Mouse (Mus musculus) hindbrain, embryonic 11.5 days (tissue): ENCODE data around the gene Rapgef2. TPM values are rescaled to one million over a fixed set of nuclear protein-coding genes. Genes with fewer than 3 reads are reported as not detected.

ENCODE experiments used
- ATAC-seq: fragments of 200-750 bp; cut with Nextera tagmentation; 2 replicates; pipeline ENCODE4 v1.8.0; 2017; ENCODE audit warnings: mild to moderate bottlenecking, moderate TSS enrichment, moderate library complexity; ENCODE audit not compliant: low FRiP score
- DNase-seq: peaks from one replicate; pipeline ENCODE4 v3.0.0-alpha.2; 2015; ENCODE audit warnings: low spot score
- H3K27ac ChIP-seq: fragments of 300-500 bp; sonication (generic); 2 replicates; pipeline ENCODE4 v1.5.1; 2014; ENCODE audit warnings: mild to moderate bottlenecking, low read depth, low read length
- H3K27me3 ChIP-seq: fragments of 300-500 bp; sonication (generic); 2 replicates; pipeline ENCODE4 v1.6.1; 2014; ENCODE audit warnings: mild to moderate bottlenecking, low read length, moderate library complexity, mixed read lengths; ENCODE audit not compliant: control insufficient read depth, insufficient read depth
- H3K36me3 ChIP-seq: fragments of 300-500 bp; sonication (generic); 2 replicates; pipeline ENCODE4 v1.6.1; 2014; ENCODE audit warnings: mild to moderate bottlenecking, low read length, moderate library complexity, mixed read lengths; ENCODE audit not compliant: control insufficient read depth, insufficient read depth
- H3K4me1 ChIP-seq: fragments of 300-500 bp; sonication (generic); replicated peaks from 2 replicates; pipeline ENCODE4 v1.6.1; 2014; ENCODE audit warnings: low read length, mixed read lengths; ENCODE audit not compliant: control insufficient read depth, insufficient read depth
- H3K4me2 ChIP-seq: fragments of 300-500 bp; sonication (generic); replicated peaks from 2 replicates; pipeline ENCODE4 v1.6.1; 2014; ENCODE audit warnings: mild to moderate bottlenecking, low read depth, low read length
- H3K4me3 ChIP-seq: fragments of 300-500 bp; sonication (generic); 2 replicates; pipeline ENCODE4 v1.5.1; 2014; ENCODE audit warnings: low read depth, low read length
- H3K9ac ChIP-seq: fragments of 300-500 bp; sonication (generic); 2 replicates; pipeline ENCODE4 v1.6.1; 2014; ENCODE audit warnings: low read depth, low read length
- H3K9me3 ChIP-seq: fragments of 300-500 bp; sonication (generic); 2 replicates; pipeline ENCODE4 v1.6.1; 2016; ENCODE audit warnings: low read length; ENCODE audit not compliant: control insufficient read depth
- WGBS: fragments of 180-500 bp; shearing (Covaris S2); extraction: QIAGEN DNeasy Blood & Tissue Kit; methylation state at CpG from one replicate; pipeline ENCODE4 v1.1.7; 2014; 5-methylcytosine and 5-hydroxymethylcytosine counted together
- polyA plus RNA-seq: library from polyadenylated mRNA; unstranded; fragments of >200 nt; fragmentation: Nextera tagmentation; extraction: Ambion mirVana; gene quantifications from 2 replicates; pipeline ENCODE4 v1.2.1, GENCODE M21; 2014

The Rapgef2 gene
- polyA plus RNA-seq, 1 experiment from 2014 or later: 8.1 TPM

DNA sequence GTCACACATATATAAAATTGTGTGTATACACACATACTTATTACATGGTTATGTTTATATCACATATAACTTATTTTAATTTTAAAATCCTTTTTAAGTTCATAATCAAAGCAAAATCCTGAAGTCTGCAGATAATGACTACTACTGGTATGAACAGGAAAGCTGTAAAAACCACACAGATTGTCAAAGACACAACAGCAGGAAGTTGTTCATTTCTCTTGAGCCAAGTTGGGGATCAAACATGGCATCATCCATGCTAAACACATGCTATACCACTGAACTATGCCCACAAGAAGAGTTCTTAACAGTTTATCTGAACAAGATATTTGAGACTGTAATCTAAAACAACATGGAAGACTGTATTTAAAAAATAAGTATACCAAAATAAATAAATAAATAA is 147.7 kb downstream of the Rapgef2 start:
- Histone ChIP-seq H3K4me1 (no peaks in the 10 kb centered on the region), H3K27me3 (no peaks in the 10 kb centered on the region), H3K9me3 (no peaks in the 10 kb centered on the region), H3K4me2 (no peak overlapping the region), H3K27ac (no peak overlapping the region), H3K36me3 (no peaks in the 10 kb centered on the region), H3K9ac (no peak overlapping the region), H3K4me3 (no peak overlapping the region)
- DNase-seq: no peak
- no peak for ATAC-seq

DNA sequence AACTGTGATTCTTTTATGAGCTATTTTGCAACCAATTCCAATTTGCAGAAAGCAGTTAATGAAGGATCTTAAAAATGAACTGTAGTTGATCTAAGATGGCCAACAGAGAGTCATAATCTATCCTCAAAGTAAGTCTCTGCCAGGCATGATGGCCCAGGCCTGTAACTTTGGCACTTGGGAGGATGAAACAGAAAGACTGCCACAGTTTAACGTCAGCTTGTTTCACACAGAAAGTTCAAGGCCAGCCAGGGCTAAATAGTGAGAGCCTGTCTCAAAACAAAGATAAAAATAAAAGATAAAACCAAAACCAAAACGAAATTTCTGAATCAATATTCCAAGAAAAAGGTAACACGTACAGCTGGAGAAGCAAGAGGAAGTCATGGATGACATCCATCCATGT is 155.3 kb downstream of the Rapgef2 start:
- no peak overlapping the region for H3K9ac ChIP-seq
- no peak overlapping the region for H3K27ac ChIP-seq
- WGBS: 76% methylated on average over 3 of the region's 3 CpGs
- H3K27me3 ChIP-seq: no peaks in the 10 kb centered on the region
- ATAC-seq (no peak), DNase-seq (no peak)
- no peaks in the 10 kb centered on the region for H3K4me1 ChIP-seq
- no peaks in the 10 kb centered on the region for H3K36me3 ChIP-seq
- H3K4me3 ChIP-seq: no peak overlapping the region
- H3K9me3 ChIP-seq: no peaks in the 10 kb centered on the region
- H3K4me2 ChIP-seq: no peak overlapping the region

DNA sequence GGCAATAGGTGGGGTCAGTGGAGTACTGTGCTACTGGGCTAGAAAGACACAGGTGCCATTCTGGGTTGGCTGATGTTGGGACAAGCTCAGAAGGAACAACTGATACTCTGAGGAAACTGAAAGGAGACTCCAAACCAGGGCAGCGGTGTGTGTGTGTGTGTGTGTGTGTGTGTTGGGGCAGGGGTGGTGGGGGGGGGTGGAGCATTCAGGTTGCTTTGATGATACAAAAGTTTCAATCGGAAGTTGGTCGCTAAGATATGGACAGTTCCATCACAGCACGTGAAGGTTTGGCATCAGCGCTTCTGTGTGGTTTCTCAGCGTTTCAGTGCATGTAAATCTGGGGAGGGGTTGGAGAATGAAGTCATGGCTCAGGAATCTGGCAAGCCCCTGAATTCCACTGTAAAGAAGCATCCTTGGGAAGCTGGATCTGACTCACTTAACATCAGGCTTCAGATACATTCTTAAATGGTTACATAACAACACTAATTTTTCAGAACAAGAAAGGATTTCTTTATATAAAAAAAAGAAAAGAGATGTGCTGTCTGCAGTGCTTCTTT is 157.2 kb downstream of the Rapgef2 start:
- no peaks in the 10 kb centered on the region for H3K4me1 ChIP-seq
- no peak overlapping the region for H3K4me2 ChIP-seq
- no peak overlapping the region for H3K4me3 ChIP-seq
- H3K27ac ChIP-seq: no peak overlapping the region
- no peaks in the 10 kb centered on the region for H3K27me3 ChIP-seq
- no peak overlapping the region for H3K9ac ChIP-seq
- DNase-seq: no peak
- ATAC-seq: no peak; the same call in 1 of the 2 replicates
- H3K9me3 ChIP-seq: no peaks in the 10 kb centered on the region
- 81% methylated on average over 6 of the region's 6 CpGs for WGBS
- H3K36me3 ChIP-seq: no peaks in the 10 kb centered on the region

DNA sequence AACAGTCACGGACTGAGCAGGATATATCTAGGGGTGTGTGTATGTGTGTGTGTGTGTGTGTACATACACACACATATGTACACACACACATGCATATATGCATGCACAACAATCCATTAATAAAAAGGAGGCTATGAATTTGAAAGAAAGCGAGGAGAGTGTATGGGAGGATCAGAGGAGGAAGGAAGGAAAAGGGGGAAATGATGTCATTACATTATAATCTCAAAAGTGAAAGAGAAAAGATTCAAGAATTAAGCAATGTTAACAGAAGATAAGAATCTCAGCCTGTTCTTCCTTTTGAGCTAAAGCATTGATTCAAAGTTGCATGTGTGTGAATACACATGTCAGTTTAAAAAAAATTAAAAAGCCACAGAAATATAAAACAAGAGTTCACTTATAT is 158.5 kb downstream of the Rapgef2 start:
- Histone ChIP-seq H3K4me2 (no peak overlapping the region), H3K36me3 (no peaks in the 10 kb centered on the region), H3K9ac (no peak overlapping the region), H3K4me3 (no peak overlapping the region), H3K9me3 (no peaks in the 10 kb centered on the region), H3K4me1 (no peaks in the 10 kb centered on the region), H3K27me3 (no peaks in the 10 kb centered on the region), H3K27ac (no peak overlapping the region)
- WGBS: 95% methylated on average over 2 of the region's 2 CpGs
- DNase-seq: no peak
- ATAC-seq: no peak

DNA sequence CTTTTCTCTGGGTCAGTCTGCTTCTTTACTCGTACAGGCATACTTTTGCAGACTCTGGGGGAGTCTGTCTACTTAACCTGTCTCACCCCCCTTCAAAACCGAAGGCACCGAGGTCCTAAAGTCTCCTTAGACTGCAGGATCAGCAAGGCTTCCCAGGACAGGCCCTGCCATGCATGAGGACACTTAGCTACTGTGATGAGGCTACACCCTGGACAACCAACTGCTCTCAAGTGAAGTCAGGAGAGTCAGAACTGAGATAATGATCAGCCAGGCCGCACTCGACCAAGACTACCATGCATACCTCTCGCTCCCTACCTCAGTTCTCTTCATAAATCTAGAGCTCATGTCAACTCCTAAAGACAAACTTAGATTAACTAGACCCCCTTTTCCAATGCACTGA is 159.5 kb downstream of the Rapgef2 start:
- Histone ChIP-seq H3K4me3 (no peak overlapping the region), H3K4me2 (no peak overlapping the region), H3K27ac (no peak overlapping the region), H3K9me3 (no peaks in the 10 kb centered on the region), H3K9ac (no peak overlapping the region), H3K27me3 (no peaks in the 10 kb centered on the region), H3K4me1 (no peaks in the 10 kb centered on the region), H3K36me3 (no peaks in the 10 kb centered on the region)
- DNase-seq (no peak), ATAC-seq (no peak)
- 93% methylated on average over 6 of the region's 6 CpGs for WGBS

DNA sequence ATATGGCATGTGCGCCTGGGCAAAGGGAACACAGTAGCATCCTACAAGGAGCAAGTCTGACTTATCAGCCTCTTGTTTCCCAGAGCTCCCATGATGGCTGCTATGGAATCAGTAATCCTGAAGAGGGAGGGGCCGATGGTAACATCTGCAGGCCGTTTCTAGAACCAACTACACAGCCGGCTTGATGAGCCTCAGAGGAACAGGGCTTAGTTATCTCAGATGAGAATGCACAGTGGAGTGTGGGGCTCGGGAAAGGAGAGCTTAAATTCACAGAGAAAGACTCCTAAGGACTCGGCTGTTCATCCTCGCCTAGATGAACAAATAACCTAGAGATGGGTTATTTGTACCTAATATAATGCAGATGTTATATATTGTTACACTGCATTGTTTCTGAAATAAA is 164.9 kb downstream of the Rapgef2 start:
- Histone ChIP-seq H3K27ac (no peak overlapping the region), H3K9me3 (no peaks in the 10 kb centered on the region), H3K9ac (no peak overlapping the region), H3K4me1 (no peaks in the 10 kb centered on the region), H3K4me2 (no peak overlapping the region), H3K36me3 (no peaks in the 10 kb centered on the region), H3K27me3 (no peaks in the 10 kb centered on the region), H3K4me3 (no peak overlapping the region)
- no peak for ATAC-seq
- DNase-seq: no peak
- 86% methylated on average over 7 of the region's 7 CpGs for WGBS

DNA sequence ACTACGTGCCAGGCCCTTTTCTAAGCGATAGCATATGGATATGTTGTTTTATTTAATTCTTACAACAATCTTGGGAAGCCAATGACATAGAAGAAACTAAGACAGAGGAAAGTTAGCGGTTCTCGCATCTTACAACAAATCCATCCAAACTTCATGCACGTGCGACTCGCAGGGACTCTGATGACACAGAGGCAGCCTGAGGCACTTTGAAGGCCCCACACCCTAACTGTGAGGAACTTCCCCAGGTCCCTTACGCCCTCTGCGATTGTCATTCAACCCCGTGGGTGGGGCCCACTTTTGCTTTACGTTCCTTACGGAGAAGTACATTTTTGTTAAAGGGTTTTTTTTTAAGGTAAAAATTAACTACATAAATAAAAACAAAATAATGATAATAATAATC is 166.3 kb downstream of the Rapgef2 start:
- no peak overlapping the region for H3K4me3 ChIP-seq
- no peak overlapping the region for H3K27ac ChIP-seq
- DNase-seq (no peak), ATAC-seq (no peak)
- WGBS: 94% methylated on average over 12 of the region's 12 CpGs
- no peaks in the 10 kb centered on the region for H3K36me3 ChIP-seq
- H3K9ac ChIP-seq: no peak overlapping the region
- H3K4me1 ChIP-seq: no peaks in the 10 kb centered on the region
- no peaks in the 10 kb centered on the region for H3K9me3 ChIP-seq
- H3K4me2 ChIP-seq: no peak overlapping the region
- H3K27me3 ChIP-seq: no peaks in the 10 kb centered on the region

DNA sequence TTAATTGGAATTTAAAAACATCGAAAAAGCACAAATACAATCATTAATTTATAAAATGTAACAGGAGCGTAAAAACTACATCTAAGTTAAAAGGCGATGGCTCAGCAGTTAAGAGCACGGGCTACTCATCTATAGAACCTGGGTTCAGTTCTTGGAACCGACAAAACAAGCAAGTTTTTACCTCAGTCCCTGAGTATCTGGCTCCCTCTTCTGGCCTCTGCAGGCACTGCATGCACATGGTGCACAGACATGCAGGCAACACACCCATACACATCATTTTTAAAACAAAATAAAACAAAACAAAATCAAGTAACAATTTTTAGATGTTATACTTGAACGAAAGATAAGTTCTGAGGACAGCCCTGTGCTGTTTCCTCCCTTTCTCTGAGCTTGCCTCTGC is 176.2 kb downstream of the Rapgef2 start:
- no peak overlapping the region for H3K4me2 ChIP-seq
- WGBS: 93% methylated on average over 6 of the region's 6 CpGs

DNA sequence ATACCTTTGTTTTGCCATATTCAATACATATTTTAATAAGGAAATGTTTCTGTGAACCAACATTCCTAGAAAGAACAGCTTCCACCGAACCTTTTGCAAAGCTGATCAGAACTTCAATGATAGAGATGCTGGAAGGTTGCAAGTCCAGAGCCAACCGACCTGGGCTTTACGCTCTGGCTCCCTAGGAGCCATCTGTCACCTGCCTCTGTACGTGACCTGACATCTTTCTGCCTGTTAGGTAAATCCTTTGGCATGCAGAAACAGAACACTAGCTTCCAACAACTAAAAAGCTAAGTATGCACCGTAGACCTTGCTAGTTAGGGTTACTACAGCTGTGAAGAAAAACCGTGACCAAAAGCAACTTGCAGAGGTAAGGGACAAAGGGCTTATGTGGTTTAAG is 178.1 kb downstream of the Rapgef2 start:
- no peaks in the 10 kb centered on the region for H3K36me3 ChIP-seq
- H3K4me3 ChIP-seq: no peak overlapping the region
- H3K27me3 ChIP-seq: no peaks in the 10 kb centered on the region
- DNase-seq (no peak), ATAC-seq (no peak)
- no peak overlapping the region for H3K9ac ChIP-seq
- H3K27ac ChIP-seq: no peak overlapping the region
- no peaks in the 10 kb centered on the region for H3K9me3 ChIP-seq
- no peaks in the 10 kb centered on the region for H3K4me1 ChIP-seq
- no peak overlapping the region for H3K4me2 ChIP-seq
- WGBS: 86% methylated on average over 6 of the region's 6 CpGs

More for the DNA sequence above, 176.2 kb downstream of the Rapgef2 start:
- H3K9ac ChIP-seq: no peak overlapping the region
- no peak for ATAC-seq
- DNase-seq: peak; percentile 25
- no peaks in the 10 kb centered on the region for H3K36me3 ChIP-seq
- no peak overlapping the region for H3K4me3 ChIP-seq
- H3K4me1 ChIP-seq: no peaks in the 10 kb centered on the region
- no peak overlapping the region for H3K27ac ChIP-seq
- H3K27me3 ChIP-seq: no peaks in the 10 kb centered on the region
- no peaks in the 10 kb centered on the region for H3K9me3 ChIP-seq
